Mouse (Mus musculus) lung, postnatal 0 days (tissue): Measurements from ENCODE around the gene Psd.

Experiments
- CTCF ChIP-seq: IDR thresholded peaks from 2 replicates; pipeline ENCODE4 v1.5.1; 2016; ENCODE audit warnings: antibody characterized with exemption, mild to moderate bottlenecking
- EP300 ChIP-seq: IDR thresholded peaks from 2 replicates; pipeline ENCODE4 v1.6.1; 2016; ENCODE audit warnings: antibody characterized with exemption, mild to moderate bottlenecking, control low read depth

- TF ChIP-seq CTCF (no peak), EP300 (no peak)
Measured at GRCm38 (mm10) chr19:46284686-46285085, 42.3 kb downstream of the Psd start.
